Mouse (Mus musculus) limb, embryonic 10.5 days (tissue): ENCODE data around the gene Megf6. TPM values are rescaled to one million over a fixed set of nuclear protein-coding genes. Genes with fewer than 3 reads are reported as not detected.

Experiments used
- DNase-seq: peaks from one replicate; pipeline ENCODE4 v3.0.0-alpha.2; 2017; ENCODE audit warnings: low spot score
- H3K27ac ChIP-seq: fragments of 300-500 bp; sonication (generic); 2 replicates; pipeline ENCODE4 v1.5.1; 2016; ENCODE audit warnings: mild to moderate bottlenecking
- H3K27me3 ChIP-seq: fragments of 300-500 bp; sonication (generic); 2 replicates; pipeline ENCODE4 v1.6.1; 2016; ENCODE audit warnings: low read depth, mild to moderate bottlenecking; ENCODE audit not compliant: poor library complexity, severe bottlenecking
- H3K36me3 ChIP-seq: fragments of 300-500 bp; sonication (generic); 2 replicates; pipeline ENCODE4 v1.6.1; 2016; ENCODE audit warnings: mild to moderate bottlenecking, moderate library complexity
- H3K4me1 ChIP-seq: fragments of 300-500 bp; sonication (generic); 2 replicates; pipeline ENCODE4 v1.6.1; 2016
- H3K4me3 ChIP-seq: fragments of 300-500 bp; sonication (generic); 2 replicates; pipeline ENCODE4 v1.5.1; 2016; ENCODE audit warnings: mild to moderate bottlenecking, moderate library complexity
- H3K9me3 ChIP-seq: fragments of 300-500 bp; sonication (generic); replicated peaks from 2 replicates; pipeline ENCODE4 v1.6.1; 2016; ENCODE audit warnings: mild to moderate bottlenecking
- WGBS: fragments of 180-500 bp; shearing (Covaris S2); methylation state at CpG from one replicate; pipeline ENCODE4 v1.1.7; 2016; 5-methylcytosine and 5-hydroxymethylcytosine counted together
- polyA plus RNA-seq: library from polyadenylated mRNA; unstranded; fragments of >200 nt; fragmentation: Nextera tagmentation; extraction: Ambion mirVana; gene quantifications from 2 replicates; pipeline ENCODE4 v1.2.1, GENCODE M21; 2016

Gene Megf6
- polyA plus RNA-seq, 1 experiment from 2014 or later, result 43.5 TPM

DNA sequence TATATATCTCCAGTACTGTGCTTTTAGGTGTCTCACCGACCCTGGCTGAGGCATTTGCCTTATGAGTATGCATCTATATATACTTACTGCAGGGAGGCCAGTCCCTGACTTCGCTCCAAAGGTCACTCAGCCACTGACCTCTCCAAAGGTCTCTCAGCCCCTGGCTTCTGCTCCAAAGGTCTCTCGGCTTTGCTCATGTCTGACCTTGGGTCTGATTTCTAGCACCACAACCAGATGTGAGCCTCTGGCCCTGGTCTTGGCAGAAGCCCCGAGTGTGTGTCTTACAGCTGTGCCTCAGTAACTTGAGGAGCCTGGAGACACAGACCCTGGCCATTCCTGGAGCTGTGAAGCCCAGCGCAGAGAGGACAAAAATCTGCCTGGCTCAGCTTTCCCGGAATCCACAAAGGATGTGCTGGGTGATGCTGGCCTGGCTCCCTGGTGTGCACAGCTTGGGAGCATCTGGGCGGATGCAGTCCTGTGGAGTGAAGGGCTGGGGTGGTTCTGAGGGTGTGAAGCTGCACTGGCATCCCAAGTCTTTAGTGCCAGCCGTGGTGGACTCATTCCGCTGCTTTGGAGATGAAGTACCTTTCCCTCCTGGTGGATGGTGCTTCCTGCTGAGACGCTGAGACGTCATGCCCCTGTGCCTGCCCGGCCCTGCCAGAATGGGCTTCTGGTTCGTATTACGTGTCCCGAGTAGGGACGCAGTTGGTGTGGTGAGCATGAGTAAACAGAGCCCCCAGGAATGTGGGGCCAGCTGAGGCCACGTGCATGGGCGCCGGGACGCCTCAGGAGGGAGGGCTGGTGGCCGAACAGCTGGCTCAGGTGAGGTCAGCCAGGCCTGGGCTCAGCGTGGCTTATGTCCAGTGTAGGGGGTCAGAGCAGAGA, 76.9 kb downstream of the Megf6 start:
- 21% methylated on average over 22 of the region's 22 CpGs for WGBS
- Histone ChIP-seq H3K4me3 (peak overlapping the region; percentile 45), H3K9me3 (no peaks in the 10 kb centered on the region), H3K27ac (peak overlapping the region; percentile 74), H3K36me3 (peaks cover 23% of the 10 kb centered on the region), H3K4me1 (peaks cover 44% of the 10 kb centered on the region), H3K27me3 (peaks cover 3% of the 10 kb centered on the region; the same call in 1 of the 2 replicates)
- DNase-seq, result peak; percentile 49

DNA sequence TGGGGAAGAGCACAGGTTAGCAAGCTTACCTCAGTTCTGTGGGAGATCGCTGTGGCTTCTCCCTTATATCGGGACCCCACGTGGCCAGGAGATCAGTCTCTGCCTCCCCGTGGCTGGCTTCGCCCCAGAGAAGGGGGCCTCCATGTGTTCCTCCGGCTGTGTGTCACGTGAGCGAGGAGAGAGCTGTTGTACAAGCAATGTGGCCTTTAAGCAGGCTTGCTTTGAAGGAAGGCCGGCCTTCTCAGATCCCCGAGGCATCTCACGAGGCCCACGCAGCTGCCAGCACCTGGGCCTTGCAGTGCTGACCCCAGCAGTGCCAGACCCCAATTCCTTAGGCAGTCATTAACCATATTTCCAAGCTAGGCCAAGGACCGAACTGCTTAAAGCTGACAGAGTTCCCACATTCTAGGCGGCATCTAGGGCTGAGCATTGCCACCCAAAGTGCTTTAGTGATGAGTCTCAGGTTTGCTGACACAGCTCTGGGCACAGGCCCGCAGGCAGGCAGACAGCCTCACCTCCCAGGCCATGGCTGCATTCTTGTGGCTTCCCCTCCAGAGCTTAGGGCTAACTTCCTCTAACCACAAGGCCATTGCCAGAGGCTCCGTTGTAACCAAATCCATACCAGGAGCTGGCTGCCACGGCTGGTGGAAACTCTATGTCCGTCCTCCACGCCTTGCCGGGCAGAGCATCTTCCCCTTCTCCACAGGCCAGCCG, 77.7 kb downstream of the Megf6 start:
- H3K36me3 ChIP-seq, result peaks cover 24% of the 10 kb centered on the region
- no peak overlapping the region for H3K4me3 ChIP-seq
- peaks cover 3% of the 10 kb centered on the region; the same call in 1 of the 2 replicates for H3K27me3 ChIP-seq
- H3K27ac ChIP-seq, result peak overlapping the region; percentile 74
- peak; percentile 40 for DNase-seq
- 77% methylated on average over 21 of the region's 21 CpGs for WGBS
- H3K4me1 ChIP-seq, result peaks cover 44% of the 10 kb centered on the region
- H3K9me3 ChIP-seq, result no peaks in the 10 kb centered on the region

DNA sequence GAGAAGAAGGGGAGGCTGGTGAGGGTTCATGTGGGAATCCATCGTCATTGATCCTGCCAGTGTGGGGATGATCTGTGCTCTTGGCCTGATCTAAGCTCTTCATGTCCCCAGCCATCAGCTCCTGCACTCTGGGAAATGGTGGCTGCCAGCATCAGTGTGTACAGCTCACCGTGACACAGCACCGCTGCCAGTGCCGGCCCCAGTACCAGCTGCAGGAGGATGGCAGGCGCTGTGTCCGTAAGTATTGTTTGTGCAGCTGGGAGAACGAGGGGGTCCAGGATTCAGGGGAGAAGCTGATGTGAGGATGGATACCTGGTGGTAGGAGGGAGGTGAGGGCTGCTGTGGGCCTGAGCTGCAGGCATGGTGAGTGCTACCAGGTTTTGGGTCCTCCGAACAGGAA, 78.8 kb downstream of the Megf6 start:
- H3K9me3 ChIP-seq, result no peaks in the 10 kb centered on the region
- peaks cover 21% of the 10 kb centered on the region for H3K36me3 ChIP-seq
- peaks cover 52% of the 10 kb centered on the region for H3K4me1 ChIP-seq
- peak overlapping the region; percentile 74; the same call in 1 of the 2 replicates for H3K27ac ChIP-seq
- DNase-seq, result no peak
- H3K4me3 ChIP-seq, result no peak overlapping the region
- H3K27me3 ChIP-seq, result peaks cover 3% of the 10 kb centered on the region; the same call in 1 of the 2 replicates
- WGBS, result 81% methylated on average over 8 of the region's 8 CpGs

DNA sequence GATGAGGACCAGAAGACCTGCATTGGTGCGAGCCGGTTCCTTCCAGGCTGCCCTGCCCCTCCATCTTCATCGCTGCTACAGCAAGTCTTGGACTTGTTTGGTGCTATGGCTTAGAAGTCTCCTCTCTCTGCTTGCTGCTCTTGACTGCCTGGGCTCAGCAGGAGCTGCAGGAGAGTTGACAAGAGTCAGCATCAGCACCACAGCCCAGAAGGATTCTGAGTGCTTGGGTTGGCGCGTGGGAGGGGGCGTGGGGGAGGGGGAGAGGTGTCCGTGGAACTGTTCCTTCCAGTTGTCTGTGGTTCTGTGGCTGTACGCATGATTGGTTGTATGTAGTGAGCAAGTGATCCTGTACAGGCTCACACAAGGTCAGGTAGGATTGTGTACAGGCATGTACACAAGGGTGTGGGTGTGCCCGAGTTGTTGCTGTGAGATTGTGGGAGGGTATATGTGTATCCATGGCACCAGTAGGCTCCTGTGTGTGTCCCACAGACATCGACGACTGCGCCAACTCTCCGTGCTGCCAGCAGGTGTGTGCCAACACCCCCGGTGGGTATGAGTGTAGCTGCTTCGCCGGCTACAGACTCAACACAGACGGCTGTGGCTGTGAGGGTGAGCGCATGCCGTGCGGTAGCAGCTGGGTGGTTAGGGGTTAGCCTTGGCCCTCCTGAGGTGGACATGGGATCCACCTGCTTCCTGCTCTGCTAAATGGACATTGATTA, 82.2 kb downstream of the Megf6 start:
- 92% methylated on average over 20 of the region's 20 CpGs for WGBS
- Histone ChIP-seq H3K9me3 (no peaks in the 10 kb centered on the region), H3K4me3 (no peak overlapping the region), H3K36me3 (peaks cover 44% of the 10 kb centered on the region), H3K27ac (no peak overlapping the region), H3K27me3 (no peaks in the 10 kb centered on the region), H3K4me1 (peaks cover 30% of the 10 kb centered on the region)
- DNase-seq, result no peak

DNA sequence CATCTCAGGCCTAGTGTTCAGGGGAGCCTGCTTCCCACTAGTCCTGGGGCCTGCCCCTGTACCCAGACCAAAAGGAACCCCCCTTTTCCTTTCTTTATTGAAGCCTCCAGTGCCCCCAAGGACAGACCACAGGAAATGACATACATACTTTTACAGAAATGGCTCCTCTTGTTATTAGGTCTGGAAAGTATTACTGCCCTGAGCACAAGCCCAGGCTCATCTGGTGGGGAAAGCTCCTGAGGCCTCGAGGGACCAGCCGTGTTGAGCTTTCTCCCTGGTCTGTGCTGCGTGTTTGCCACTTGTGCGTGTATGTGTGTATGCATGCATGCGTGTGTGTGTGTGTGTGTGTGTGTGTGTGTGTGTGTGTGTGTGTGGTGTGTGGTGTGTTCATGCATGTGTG, 90.2 kb downstream of the Megf6 start:
- WGBS, result 90% methylated on average over 5 of the region's 5 CpGs
- no peaks in the 10 kb centered on the region for H3K27me3 ChIP-seq
- H3K27ac ChIP-seq, result peak overlapping the region; percentile 50
- peaks cover 62% of the 10 kb centered on the region for H3K36me3 ChIP-seq
- H3K4me3 ChIP-seq, result no peak overlapping the region
- peaks cover 12% of the 10 kb centered on the region for H3K4me1 ChIP-seq
- DNase-seq, result no peak
- H3K9me3 ChIP-seq, result no peaks in the 10 kb centered on the region

DNA sequence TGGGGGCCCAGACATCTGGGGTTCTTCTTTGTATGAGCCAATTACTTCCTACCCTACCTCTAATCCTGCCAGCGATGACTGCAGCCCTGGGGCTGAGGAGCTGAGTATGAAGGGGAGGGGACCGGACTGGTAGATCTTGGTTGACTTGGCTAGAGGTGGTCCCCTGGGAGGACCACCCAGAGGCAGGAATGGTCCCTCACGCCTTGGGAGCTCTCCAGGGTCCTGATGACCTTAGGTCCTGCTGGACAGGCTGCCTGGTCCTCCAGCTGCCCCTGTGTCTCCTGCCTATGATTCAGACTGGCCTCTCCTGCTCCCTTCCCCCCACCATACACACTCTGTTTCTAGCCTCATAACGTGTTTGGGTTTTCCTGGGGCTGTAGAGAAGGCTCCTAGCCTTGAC, 91.5 kb downstream of the Megf6 start:
- peak; percentile 62 for DNase-seq
- peaks cover 69% of the 10 kb centered on the region for H3K36me3 ChIP-seq
- H3K9me3 ChIP-seq, result no peaks in the 10 kb centered on the region
- no peaks in the 10 kb centered on the region for H3K27me3 ChIP-seq
- H3K4me3 ChIP-seq, result no peak overlapping the region
- no peak overlapping the region for H3K27ac ChIP-seq
- 54% methylated on average over 4 of the region's 4 CpGs for WGBS
- H3K4me1 ChIP-seq, result peaks cover 12% of the 10 kb centered on the region

DNA sequence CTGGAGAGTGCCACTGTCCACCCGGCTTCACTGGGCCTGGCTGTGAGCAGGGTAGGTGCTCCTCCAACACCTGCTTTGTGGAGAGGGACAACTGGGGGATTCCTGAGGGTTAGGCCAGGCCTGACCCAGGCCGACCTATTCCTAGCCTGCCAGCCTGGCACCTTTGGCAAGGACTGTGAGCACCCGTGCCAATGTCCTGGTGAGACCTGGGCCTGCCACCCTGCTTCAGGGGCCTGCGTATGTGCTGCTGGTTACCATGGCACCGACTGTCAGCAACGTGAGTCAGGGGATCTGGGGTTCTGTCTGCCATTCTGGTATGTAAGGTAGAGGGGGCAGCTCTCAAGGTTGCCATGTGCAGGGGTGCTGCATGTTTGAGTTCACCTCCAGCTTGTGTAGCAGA, 97.0 kb downstream of the Megf6 start:
- Histone ChIP-seq H3K27me3 (no peaks in the 10 kb centered on the region), H3K4me3 (no peak overlapping the region), H3K9me3 (no peaks in the 10 kb centered on the region), H3K36me3 (peaks cover 92% of the 10 kb centered on the region), H3K4me1 (peaks cover 14% of the 10 kb centered on the region), H3K27ac (no peak overlapping the region)
- 84% methylated on average over 6 of the region's 6 CpGs for WGBS
- no peak for DNase-seq

DNA sequence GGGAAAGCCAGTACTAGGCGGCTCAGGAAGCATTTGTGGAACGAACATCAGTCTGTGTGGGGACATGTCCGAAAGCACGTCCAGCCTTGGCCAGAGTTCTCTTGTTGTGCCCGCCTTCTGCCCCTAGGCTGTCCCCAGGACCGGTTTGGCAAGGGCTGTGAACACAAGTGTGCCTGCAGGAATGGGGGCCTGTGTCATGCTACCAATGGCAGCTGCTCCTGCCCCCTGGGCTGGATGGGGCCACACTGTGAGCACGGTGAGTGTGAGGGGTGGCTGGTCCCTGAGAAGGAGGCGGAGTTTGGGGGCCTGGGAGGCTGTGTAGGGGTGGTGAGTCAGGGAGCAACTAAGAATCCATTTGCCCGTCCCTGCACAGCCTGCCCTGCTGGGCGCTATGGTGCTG, 99.0 kb downstream of the Megf6 start:
- H3K27me3 ChIP-seq, result no peaks in the 10 kb centered on the region
- H3K27ac ChIP-seq, result peak overlapping the region; percentile 47
- H3K4me1 ChIP-seq, result peaks cover 14% of the 10 kb centered on the region
- peak; percentile 55 for DNase-seq
- WGBS, result 53% methylated on average over 10 of the region's 10 CpGs
- H3K9me3 ChIP-seq, result no peaks in the 10 kb centered on the region
- H3K36me3 ChIP-seq, result peaks cover 84% of the 10 kb centered on the region
- no peak overlapping the region for H3K4me3 ChIP-seq

DNA sequence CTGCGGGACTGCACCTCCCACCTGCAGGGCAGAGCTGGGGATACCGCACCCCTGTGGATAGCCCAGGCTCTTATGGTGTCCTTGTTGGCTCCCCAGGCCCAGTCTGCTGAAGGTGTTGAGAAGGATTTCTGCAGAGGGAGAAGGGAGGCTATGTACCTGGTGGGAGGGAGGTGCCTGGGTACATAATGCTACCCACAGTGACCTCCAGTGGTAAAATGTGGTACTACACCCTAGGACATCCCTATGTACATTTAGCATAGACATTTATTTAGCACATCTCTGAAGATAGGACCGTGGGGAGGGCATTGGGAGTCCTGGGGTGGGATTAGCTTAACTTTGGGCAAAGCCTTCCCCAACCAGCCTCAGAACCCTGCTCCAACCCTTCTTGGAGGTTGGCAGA, 102.5 kb downstream of the Megf6 start:
- H3K27ac ChIP-seq, result no peak overlapping the region
- peaks cover 14% of the 10 kb centered on the region for H3K4me1 ChIP-seq
- WGBS, result 62% methylated on average over 3 of the region's 3 CpGs
- peak; percentile 58 for DNase-seq
- H3K27me3 ChIP-seq, result no peaks in the 10 kb centered on the region
- peaks cover 66% of the 10 kb centered on the region for H3K36me3 ChIP-seq
- H3K9me3 ChIP-seq, result no peaks in the 10 kb centered on the region
- no peak overlapping the region for H3K4me3 ChIP-seq

DNA sequence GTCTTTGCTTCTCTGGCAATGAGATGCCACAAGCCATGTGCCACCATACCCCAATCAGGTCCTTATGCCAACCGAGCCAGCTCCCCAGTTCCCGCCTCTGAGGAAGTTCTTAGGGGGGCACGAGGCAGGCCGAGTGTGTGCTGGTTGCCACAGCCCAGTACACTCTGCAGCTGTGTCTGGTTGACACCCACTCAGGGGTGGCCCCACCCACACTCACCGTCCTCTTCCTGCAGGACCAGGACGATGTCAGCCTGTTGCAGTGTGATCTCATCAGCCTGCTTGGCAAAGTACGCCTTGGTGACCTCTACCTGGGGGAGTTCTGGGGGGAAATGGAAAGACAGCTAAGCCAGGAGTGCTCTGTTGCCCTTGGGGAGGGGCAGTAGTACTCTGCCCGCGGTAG, 109.0 kb downstream of the Megf6 start:
- H3K9me3 ChIP-seq, result no peaks in the 10 kb centered on the region
- peaks cover 16% of the 10 kb centered on the region for H3K36me3 ChIP-seq
- H3K27me3 ChIP-seq, result no peaks in the 10 kb centered on the region
- DNase-seq, result no peak
- 82% methylated on average over 9 of the region's 9 CpGs for WGBS
- no peak overlapping the region for H3K4me3 ChIP-seq
- no peak overlapping the region for H3K27ac ChIP-seq
- peaks cover 19% of the 10 kb centered on the region for H3K4me1 ChIP-seq

DNA sequence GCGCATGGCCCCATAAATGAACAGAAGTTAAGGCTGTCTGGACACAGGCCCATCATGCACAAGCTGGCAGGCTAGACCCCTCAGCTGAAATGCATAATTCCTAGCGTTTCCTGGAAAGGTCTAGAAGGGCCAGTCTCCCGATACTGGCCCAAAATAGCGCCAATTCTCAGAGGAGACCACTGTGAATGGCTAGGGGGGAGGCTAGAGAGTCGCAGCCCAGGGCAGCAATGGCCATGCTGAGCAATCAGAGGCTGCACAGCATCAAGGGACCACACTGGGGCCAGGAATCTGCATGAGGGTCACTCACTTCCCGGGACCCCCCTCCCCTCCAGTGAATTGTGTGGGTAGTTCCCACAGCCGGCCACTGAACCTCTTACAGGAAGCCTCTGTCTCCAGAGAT, 113.1 kb downstream of the Megf6 start:
- Histone ChIP-seq H3K27ac (no peak overlapping the region), H3K27me3 (no peaks in the 10 kb centered on the region), H3K4me3 (no peak overlapping the region), H3K4me1 (peaks cover 35% of the 10 kb centered on the region), H3K9me3 (no peaks in the 10 kb centered on the region), H3K36me3 (no peaks in the 10 kb centered on the region)
- DNase-seq, result no peak
- WGBS, result 85% methylated on average over 7 of the region's 7 CpGs

DNA sequence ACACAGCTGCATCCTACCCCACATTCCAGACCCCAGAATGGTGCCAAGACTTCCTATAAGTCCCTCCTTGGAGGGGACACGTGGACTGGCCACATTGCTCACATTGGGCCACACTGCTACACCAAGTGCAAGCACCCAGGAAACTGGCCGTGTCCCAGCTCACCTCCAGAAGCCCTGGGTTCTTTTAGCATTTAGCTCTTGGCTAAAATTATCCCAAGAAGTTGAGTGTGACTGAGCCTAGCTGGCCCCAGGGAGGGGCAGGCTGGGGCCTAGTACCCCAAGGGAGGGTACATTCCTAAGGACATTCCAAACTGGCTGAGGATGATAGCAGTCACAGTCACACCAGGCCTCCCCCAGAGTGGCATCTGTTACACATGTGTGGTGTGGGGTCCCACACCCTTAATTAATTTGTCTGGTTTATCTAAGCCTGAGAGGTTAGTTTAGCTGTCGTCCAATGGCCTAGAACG, 123.2 kb downstream of the Megf6 start:
- Histone ChIP-seq H3K4me3 (no peak overlapping the region), H3K27ac (peak overlapping the region; percentile 64), H3K36me3 (no peaks in the 10 kb centered on the region), H3K4me1 (peaks cover 37% of the 10 kb centered on the region), H3K9me3 (no peaks in the 10 kb centered on the region), H3K27me3 (peaks cover 32% of the 10 kb centered on the region)
- 53% methylated on average over 4 of the region's 4 CpGs for WGBS
- no peak for DNase-seq
